Mouse (Mus musculus) brain, embryonic 14.5 days (tissue): Measurements from ENCODE around the gene Naxd.

Source experiments
- CTCF ChIP-seq: fragments of 200-500 bp; IDR thresholded peaks from 2 replicates; pipeline ENCODE4 v1.5.1; 2012; ENCODE audit warnings: inconsistent platforms, mild to moderate bottlenecking, moderate library complexity, borderline replicate concordance; ENCODE audit not compliant: insufficient read depth, insufficient read length; ENCODE audit errors: extremely low read depth
- POLR2A ChIP-seq: fragments of 200-500 bp; IDR thresholded peaks from 2 replicates; pipeline ENCODE4 v1.6.1; 2012; ENCODE audit warnings: mild to moderate bottlenecking, inconsistent platforms, borderline replicate concordance; ENCODE audit not compliant: poor library complexity, insufficient read depth, insufficient read length, severe bottlenecking; ENCODE audit errors: extremely low read depth

DNA sequence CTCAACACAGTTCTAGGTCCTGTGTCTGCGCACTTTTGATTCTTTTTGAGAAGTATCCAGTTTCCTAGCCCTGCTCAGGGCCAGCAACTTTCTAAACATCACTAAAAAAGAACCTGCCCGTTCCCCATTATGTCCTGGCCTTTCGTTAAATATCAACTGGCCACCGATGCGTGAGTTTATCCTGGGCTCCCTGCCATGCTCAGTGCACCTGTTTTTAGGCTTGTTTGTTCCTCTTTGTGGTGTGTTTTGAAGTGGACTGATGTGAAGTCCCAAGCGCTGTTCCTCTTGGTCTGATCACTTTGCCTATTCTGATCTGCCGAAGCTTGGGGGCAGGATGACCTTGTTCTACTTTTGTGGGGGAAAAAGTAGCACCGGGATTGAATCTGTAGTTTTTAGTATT lies 26.0 kb upstream of the Naxd start:
- TF ChIP-seq CTCF: no peak
- TF ChIP-seq POLR2A: no peak
